Mouse (Mus musculus) embryonic facial prominence, embryonic 10.5 days (tissue): ENCODE results near the gene Vmn2r33. TPM values are rescaled to one million over a fixed set of nuclear protein-coding genes. Genes with fewer than 3 reads are reported as not detected.
"Not testable (repeated sequence)": the region's sequence is repeated elsewhere in the genome, so short reads cannot be mapped to it uniquely, and the experiment has no call there.

Source experiments
- DNase-seq: peaks from one replicate; pipeline ENCODE4 v3.0.0-alpha.2; 2017; ENCODE audit warnings: low spot score
- H3K27ac ChIP-seq: fragments of 300-500 bp; sonication (generic); replicated peaks from 2 replicates; pipeline ENCODE4 v1.5.1; 2016; ENCODE audit warnings: mild to moderate bottlenecking
- H3K27me3 ChIP-seq: fragments of 300-500 bp; sonication (generic); replicated peaks from 2 replicates; pipeline ENCODE4 v1.6.1; 2016; ENCODE audit warnings: low read depth, mild to moderate bottlenecking; ENCODE audit not compliant: poor library complexity, severe bottlenecking
- H3K36me3 ChIP-seq: fragments of 300-500 bp; sonication (generic); replicated peaks from 2 replicates; pipeline ENCODE4 v1.6.1; 2016; ENCODE audit warnings: mild to moderate bottlenecking, moderate library complexity
- H3K4me1 ChIP-seq: fragments of 300-500 bp; sonication (generic); 2 replicates; pipeline ENCODE4 v1.6.1; 2016
- H3K4me3 ChIP-seq: fragments of 300-500 bp; sonication (generic); 2 replicates; pipeline ENCODE4 v1.5.1; 2016; ENCODE audit warnings: mild to moderate bottlenecking, moderate library complexity
- H3K9me3 ChIP-seq: fragments of 300-500 bp; sonication (generic); 2 replicates; pipeline ENCODE4 v1.6.1; 2016; ENCODE audit warnings: mild to moderate bottlenecking
- polyA plus RNA-seq: library from polyadenylated mRNA; unstranded; fragments of >200 nt; fragmentation: Nextera tagmentation; extraction: Ambion mirVana; gene quantifications from 2 replicates; pipeline ENCODE4 v1.2.1, GENCODE M21; 2016

Vmn2r33 gene
- polyA plus RNA-seq, result not detected in 2 replicates

DNA sequence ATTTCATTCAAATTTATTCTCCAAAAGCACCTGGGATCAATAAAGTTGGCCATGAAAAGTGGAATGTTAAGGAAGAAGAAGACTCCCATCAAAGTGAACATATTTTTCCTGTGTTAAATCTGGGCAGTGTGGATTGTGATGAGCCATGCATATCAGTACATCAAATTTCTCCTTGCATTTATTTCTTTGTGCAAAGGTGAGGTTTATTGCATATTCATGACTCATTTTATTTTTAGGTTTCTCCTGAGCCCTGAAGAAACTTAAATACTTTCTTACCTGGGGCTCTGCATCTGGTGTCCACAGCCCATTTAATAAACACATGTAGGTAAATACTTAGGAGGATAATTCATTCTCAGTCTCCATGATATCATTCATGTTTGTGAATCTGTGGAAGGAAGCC, at the start of gene Vmn2r33:
TSS of gene Vmn2r33 (minus strand) at position 101 of the 400 bp plus-strand sequence.
- not testable (repeated sequence) for H3K36me3 ChIP-seq, DNase-seq, H3K4me1 ChIP-seq, H3K27ac ChIP-seq, H3K27me3 ChIP-seq, H3K4me3 ChIP-seq
- peaks cover 15% of the 10 kb centered on the region; the same call in 1 of the 2 replicates for H3K9me3 ChIP-seq

Other genes with a start within 250 kb of the Vmn2r33 start
- gene Vmn2r30, start 229.2 kb downstream of the Vmn2r33 start, polyA plus RNA-seq, result not detected in 2 replicates
- not detected in 2 replicates for gene Gm45783, start 192.2 kb downstream of the Vmn2r33 start, polyA plus RNA-seq
- gene Vmn2r31, start 167.1 kb downstream of the Vmn2r33 start, polyA plus RNA-seq, result not detected in 2 replicates
- not detected in 2 replicates for gene Vmn2r32, start 86.8 kb downstream of the Vmn2r33 start, polyA plus RNA-seq
- gene Vmn2r34, start 122.7 kb upstream of the Vmn2r33 start, polyA plus RNA-seq, result not detected in 2 replicates